Mouse (Mus musculus) cerebellum, postnatal 4 days (tissue): ENCODE measurements around the gene Olfr524.

Experiments used
- DNase-seq, 2 experiments: peaks; one replicate each; pipeline ENCODE4 v3.0.0; 2022; ENCODE audit warnings: low spot score in 2 of 2, mixed read lengths in 1 of 2

Gene Olfr524

DNA sequence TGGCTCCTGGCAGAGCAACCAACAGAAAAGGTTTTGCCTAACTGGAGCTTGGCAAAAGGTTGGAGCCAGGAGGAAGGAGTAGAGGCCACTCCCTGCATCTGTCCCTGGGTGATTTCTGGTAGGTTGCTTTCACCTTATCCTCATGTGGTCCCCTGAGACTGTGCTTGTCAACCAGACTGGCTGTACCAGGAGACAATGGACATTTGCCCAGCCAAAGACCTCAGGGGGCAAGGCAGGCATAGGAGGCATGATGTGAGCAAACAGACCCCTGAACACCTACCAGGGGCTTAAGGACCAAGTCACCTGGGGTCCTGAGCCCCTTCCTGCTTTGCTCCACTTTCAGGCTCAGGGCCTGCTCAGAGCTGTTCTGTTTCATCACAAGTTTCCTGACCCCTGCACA is at the start of gene Olfr524:
TSS of gene Olfr524 (minus strand) at position 101 of the 400 bp plus-strand sequence.
- no peak for DNase-seq

DNA sequence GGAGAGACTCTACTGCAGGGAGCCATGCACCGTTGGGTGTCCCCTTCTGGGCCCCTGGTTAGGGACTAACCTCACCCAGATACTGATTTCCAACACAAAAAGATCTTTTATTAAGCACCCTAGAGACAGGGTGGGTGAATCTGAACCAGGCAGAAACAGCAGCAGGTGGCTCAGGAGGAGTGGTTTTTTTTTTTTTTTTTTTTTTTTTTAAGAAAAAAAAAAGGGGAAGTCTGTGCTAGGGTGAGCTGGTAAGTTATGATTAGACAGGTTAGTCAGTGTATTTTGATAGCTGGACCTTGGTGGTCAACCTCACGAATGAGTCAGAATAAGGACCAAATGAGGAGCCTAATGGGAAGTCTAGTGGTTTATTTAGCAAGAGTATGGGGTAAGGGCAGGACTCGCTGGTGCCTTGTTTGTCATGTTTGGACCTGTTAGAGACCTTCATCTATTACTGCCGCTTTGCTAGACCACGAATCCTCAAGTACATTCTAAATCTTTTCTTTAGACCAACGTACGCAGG is 48.1 kb upstream of the Olfr524 start:
- no peak for DNase-seq

DNA sequence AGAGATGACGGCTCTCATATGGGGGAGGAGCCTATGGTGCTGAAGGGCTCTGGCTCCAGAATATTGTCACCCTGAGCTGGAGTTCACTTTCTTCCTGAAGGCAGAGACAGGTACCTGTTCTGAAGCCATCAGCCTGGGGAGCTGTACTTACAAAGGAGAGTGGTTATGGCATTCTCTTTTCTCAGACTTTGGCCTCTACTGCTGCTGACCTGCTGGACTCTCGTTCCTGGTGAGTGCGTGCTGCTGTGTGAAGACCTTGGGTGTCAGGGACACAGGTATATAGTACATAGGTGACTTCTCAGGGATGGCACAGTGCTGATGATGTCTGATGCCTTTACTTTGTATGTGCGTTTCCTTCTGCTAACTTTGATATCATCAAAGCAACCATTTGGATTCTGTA is 41.5 kb upstream of the Olfr524 start, which contains the start of gene 5830411N06Rik:
TSS of gene 5830411N06Rik (plus strand) at position 69 of the 400 bp plus-strand sequence.
- DNase-seq: no peak

DNA sequence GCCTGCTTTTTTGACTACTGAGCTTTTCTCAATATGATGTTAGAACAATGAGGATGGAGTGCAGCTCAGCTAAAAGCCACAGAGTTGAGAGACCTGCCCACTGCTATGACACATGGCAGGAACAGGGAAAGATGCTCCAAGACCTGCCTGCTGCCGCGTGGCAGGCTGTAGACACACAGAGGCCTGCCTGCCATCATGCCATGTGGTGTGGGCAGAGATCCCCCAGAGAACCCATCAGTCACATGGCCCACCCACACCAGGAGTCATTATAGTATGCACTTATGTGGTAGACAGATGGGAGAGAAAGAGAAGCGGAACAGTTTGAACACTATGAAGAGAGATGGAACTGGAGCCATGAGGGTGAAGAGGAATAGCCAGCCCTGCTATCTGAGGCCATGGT is 27.9 kb upstream of the Olfr524 start:
- no peak for DNase-seq

DNA sequence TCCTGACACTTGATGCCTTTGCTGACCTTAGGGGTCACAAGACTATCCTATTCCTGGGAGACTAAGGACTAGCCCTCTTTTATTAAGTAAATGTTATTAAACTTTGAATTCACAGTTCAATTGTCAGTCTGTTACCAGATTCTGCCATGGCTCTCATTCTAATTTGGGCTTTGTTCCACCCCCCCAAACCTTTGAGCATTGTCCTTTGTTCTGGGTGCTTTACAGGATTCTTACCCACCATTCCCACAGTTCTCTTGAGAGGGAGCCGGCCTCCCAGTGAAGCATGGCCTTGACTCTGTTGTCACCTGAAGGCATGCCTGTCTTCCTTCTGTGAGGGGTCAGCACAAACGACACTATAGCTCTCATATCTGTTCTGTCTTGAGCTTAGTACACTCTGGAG is 25.3 kb upstream of the Olfr524 start:
- no peak for DNase-seq

DNA sequence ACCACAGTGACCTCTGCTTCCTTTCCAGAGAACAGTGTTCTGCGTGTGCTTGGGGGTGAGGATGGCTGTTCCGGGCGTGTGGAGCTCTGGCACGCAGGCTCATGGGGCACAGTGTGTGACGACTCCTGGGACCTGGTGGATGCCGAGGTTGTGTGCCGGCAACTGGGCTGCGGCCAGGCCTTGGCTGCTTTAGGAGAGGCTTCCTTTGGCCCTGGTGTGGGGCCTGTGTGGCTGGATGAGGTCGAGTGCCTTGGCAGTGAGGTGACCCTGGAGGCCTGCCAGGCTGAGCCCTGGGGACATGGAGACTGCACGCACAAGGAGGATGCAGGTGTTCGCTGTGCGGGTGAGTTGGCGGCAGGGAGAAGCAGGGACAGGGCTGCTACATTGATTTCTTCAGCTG is 22.7 kb upstream of the Olfr524 start:
- DNase-seq: peak in 1 of 2 experiments; percentile 7

DNA sequence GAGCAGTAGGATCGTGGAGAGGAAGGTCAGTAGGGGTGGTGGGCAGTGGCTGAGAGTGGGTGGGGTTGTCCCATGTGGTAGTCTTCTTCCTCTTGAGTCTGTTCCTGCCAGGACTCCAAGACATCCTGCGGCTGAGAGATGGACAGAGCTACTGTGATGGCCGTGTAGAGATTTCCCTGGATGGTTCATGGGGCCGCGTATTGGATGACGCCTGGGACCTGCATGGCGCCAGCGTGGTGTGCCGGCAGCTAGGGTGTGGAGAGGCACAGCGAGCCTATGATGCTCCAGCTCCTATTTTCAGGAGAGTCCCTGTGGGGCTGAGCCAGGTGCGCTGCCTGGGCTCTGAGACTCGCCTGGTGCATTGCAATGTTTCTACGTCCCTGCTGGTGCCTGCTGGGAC is 18.4 kb upstream of the Olfr524 start:
- DNase-seq: no peak

DNA sequence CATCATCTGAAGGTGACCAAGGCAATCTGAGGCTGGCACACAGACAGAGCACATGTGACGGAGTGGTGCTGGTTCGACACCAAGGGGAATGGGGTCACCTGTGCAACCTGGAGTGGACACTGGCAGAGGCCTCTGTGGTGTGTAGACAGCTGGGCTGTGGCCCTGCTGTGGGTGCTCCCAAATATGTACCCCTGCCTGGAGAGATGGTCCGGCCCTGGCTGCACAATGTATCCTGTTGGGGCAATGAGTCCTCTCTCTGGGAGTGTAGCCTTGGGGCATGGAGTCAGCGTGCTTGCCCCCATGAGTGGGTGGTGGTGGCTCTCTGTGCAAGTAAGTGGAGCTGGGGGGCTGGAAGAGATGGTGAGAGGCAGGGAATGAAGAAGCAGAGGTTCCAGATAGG is 14.6 kb upstream of the Olfr524 start:
- DNase-seq: no peak

DNA sequence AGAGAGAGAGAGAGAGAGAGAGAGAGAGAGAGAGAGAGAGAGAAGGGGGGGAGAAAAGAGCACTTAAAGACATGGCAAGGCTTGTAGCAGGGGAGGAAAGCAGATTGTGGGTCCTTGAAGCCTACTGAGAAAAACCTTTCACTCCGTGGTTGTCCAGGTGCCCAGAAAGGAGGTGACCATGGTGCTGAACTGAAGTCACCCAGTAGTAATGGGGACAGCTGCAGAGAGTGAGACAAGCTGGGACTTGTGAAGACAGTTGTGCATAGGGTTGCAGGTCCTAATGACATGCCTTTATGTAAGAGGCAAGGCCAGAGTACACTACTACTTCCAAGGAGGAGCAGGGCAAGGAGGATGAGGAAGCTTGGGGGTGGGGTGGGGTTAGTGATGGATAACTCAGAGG is 13.5 kb upstream of the Olfr524 start:
- no peak for DNase-seq

DNA sequence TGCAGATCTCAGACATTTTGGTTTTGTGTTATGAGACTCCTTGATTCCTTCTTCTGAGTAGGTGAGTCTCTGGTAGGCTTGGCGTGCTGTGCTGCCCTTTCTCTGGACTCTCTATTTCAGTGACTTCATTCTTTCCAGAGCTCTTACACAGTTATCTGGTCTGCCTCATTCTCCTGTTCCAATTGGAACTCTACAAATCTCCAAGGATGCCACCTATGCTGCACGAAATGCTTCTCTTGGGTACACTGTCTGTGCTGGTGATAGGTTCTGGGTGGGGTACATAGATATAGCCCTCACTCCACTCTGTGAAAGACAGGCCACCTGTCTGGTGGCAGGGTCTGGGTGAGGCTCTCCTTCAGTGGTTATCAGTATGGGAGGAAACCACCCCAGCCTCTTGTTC is 12.2 kb upstream of the Olfr524 start, which contains the start of gene Cd163l1:
TSS of gene Cd163l1 (plus strand) at position 301 of the 400 bp plus-strand sequence.
- no peak for DNase-seq

DNA sequence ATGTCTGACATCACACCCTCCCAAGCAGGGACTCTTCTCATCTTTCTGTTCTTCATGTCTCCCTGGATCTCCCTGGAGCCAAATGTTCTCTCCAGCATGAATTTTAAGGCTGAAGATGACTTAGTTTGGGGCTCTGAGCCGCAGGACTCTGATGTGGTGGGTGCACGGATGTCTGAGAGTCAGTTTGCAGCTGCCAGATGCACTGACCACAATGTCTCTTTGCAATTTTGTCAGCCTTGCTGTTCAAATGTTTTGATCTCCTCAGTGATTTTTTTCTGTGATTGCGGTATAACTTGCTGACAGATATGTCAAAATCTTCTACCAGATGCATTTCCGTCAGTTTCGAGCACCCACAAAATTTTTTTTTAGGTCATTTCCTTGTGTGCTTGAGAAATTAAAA is 8.1 kb upstream of the Olfr524 start:
- no peak for DNase-seq

DNA sequence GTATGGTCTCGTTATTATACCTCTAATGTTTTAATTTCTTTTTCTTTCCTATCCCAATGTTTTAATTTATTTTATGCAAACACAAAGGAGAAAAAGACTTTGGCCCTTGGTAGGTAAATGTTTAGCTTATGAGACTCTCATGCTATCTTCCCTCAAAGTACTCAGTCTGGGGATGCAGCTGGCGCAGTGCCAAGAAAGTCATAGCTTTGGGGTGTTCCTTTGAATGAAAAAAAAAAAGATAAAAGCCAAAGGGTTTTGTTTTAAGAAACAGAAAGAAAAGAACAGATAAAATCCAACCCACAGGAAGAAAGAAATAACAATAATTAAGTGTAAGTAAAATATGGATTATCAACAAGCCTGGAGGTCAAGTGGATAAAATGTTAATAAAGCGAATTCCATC is 2.9 kb upstream of the Olfr524 start:
- no peak for DNase-seq

DNA sequence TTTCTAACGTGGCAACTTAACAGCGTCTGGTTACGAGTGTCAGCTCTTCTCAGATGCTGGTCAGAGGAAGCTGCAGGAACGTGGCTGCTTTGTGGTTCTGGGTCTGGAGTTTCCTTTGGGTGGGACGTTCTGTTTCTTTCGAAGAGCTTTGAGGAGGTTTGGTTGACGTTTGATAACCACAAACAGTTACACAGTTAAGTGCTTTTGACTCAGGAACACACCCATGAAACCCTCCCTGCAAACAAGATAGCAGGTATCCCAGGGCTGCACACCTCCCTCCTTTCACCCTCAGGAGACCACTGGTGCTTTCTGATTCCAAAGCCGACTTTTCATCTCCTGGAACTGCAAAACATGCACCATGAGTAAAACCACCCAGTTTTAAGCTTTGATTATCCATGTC is 2.4 kb upstream of the Olfr524 start:
- DNase-seq: no peak

DNA sequence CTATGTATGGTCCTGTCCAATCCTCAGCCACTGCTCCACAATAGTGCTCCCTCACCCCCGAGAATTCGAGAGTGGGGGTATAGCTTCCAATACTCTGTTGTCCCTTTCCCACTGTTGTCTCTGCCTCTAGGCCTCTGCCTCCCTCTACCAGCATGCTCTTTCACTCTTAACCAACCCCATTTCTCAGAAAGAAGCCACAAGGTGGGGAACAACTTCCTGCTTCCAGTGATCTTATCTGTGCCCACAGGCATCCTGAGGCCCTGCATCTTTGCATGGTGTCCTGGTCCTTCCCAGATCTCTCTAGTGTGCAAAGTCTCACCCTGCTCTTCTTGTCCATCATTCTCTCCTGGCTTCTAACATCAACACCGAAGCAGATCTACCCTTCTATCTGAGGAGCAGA is 1.1 kb upstream of the Olfr524 start:
- no peak for DNase-seq

DNA sequence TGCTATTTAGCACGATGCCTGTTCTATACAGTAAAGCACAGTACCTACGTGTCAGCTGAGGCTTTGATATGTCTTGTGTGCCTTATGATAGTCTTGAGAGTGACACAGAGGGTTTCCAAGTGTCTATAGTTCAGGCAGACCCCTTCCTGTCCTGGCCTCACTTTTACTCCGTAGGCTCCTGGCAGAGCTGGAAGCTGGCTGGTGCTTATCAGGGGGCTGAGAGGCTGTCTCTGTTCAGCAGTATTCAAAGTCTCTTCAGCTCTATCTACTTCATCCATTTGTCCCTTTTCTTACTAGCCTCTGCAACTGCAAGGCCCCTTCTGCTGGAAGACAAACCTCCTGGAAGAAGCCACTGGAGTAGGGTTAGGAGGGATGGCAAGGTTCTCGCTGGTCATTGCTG is 4.7 kb downstream of the Olfr524 start:
- no peak for DNase-seq

DNA sequence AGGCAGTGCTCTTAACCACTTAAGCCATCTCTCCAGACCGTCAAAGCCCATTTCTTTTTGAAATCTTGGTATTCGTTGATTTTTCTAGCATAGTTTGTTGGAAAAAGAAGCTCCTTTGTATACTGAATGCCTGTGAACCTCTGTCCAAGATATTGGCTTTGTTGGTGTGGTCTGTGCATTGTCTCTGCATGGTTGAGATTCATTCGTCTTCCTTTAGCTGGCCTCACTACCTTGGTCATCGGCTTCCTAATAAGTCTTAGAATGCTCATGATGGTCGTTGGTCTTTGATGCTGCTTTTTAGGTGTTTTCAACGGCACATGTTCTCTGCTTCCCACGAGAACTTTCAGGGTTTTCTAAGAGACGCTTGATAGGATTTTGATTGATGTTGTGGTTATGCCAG is 9.8 kb downstream of the Olfr524 start:
- DNase-seq: no peak

DNA sequence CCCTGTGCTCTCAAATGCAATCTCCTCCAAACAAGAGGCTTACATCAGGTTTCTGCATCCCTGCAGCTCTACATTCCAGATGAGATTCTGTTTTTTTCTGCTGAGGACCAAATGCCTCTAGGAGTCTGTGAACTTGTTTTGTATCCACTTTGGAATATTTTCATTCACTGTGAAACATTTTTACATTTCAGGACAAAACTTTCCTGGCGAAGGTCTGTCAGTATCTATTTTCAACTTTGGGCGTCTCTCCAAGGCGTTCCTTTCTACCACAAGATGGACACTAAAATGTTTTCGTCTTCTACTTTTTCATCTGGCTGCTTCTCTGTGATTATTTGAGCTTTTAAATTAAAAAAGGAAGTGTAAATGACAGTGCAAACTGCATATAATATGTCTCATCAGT is 11.7 kb downstream of the Olfr524 start:
- DNase-seq: no peak

DNA sequence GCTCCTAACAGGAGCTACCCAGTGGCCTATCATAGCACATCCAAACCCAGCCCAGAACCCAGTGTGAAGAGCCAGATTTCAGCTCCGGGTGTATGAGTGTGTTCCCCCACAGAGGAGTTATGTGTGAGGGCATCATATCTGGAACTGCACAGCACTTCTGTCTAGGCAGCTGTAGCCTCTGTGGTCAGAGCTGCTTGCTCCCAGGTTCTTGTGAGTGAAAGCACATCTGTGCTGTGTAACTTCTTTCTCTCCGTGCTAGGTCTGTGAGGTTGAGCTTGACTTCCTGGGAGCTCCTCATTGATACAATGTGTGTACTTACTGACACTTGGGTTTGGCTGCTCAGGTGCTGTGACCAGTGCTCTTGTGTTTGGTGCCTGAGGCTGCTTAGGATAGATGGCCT is 12.9 kb downstream of the Olfr524 start:
- DNase-seq: no peak

DNA sequence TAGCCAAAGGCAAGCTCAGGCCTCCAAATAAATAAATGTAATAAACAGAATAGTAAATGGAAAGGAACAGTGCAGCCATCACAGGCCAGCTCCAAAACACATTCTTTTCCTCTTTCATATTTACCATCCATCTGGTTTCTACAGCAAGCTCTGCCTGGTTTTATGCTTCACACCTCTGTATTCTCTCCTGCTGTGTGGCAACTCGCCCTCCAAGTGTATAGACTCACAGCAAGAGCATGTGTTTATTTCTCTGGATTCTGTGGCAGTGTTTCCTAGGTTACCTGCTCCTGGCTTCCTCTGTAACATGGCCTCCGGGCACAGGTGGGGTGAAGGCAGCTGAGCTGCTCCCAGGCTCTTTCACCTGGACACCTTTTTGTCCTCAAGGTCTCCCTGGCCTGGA is 13.3 kb downstream of the Olfr524 start:
- DNase-seq: no peak

DNA sequence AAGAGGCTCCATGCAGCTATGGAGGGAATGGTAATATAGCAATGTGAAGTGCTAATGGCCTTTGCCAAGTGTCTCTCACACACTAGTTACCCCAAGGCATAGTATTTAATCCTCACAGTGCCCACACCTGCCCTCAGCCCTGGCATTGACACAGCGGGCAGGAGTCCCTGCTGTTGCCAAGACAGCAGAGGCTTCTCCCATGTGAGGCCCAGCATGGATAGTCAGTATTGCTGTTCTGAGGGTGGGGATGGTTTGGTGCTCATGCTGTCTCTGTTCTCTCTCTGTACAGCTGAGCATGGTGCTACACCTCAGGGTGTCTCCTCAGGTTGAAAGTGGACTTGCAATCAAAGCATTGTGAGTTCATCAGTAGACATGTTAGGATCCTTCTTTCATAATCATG is 15.3 kb downstream of the Olfr524 start:
- no peak for DNase-seq

DNA sequence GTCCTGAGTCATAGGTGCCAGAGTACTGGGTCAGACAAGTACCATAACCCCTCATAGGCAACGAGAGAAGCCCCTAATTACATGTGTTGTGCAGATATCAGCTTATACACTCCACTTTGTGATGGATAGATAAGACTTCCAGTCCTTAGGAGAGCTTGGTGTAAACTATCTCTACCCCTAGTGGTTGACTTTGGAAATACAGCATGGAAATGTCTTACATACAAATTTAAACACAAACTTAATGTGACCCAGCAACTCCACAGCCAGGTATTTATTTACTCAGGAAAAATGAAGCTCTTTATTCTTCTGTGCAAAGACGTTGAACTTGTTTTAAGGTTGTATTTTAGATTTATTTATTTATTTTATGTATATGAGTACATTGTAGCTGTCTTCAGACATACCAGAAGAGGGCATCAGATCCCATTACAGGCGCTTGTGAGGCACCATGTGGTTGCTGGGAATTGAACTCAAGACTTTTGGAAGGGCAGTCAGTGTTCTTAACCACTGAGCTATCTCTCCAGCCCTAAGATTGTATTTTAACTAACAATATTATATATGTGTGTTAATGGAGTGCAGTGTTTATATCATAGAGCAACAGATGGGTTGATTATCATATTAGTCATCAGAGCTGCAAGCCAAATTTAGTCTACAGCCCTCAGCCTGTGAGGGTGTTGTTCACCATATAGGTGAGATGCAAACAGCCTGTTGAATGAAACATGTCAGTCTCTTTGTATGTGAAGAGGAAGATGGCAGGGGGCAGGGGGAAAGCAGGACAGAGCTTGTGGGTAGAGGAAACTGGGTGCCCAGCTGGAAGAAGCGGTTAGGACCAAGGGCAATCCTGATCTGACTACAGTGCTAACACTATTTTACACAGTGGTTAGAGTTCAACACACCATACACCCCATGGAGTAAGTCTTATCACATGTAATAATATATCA is 17.1 kb downstream of the Olfr524 start:
- DNase-seq: no peak

DNA sequence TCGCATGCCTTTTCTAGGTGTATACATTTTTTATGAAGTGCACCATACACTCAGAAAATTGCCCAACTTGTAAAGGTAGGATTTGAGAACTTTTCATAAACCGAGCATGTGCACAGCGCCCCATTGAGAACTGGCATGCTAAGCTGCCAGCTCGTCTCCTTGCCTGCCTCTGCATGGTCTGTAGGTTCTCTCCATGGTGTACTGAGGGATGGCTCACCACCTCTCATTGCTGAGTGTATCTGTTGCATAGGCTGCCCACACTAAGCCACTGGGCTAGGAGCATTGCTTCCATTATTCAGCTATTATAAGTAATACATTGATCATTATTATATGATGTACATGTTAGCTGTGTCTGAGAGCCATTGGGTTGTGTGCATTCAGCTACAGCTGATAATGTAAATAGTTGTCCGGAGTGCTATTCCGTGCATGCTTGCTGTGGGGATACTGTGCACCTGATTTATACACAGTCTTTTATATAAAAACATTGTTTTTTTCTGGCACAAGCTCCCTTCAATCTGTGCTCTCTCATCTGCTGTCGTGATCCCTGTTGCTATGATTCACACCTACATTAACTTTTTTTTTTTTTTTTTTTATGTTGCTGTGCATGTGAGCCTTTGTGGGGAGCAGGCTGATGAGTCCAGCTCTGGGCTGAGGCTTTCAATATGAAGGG is 17.9 kb downstream of the Olfr524 start:
- DNase-seq: no peak
